Mouse (Mus musculus): Measurements from ENCODE around the gene Nol12. TPM values are rescaled to one million over a fixed set of nuclear protein-coding genes. Genes with fewer than 3 reads are reported as not detected.

The Nol12 gene
- total and polyA plus RNA-seq, 3 experiments: 13.7 to 91.1 (median 33.2) TPM

- TF ChIP-seq JUND (conservative IDR thresholded peaks at IDR 0.05; ENCODE audit: low read depth, low read length) (no peak), USF1 (IDR thresholded peaks at IDR 0.05; ENCODE audit: low read depth, low read length) (no peak), IRF4 (IDR thresholded peaks at IDR 0.05; ENCODE audit: low read depth, low read length) (no peak), JUN (IDR thresholded peaks at IDR 0.05; ENCODE audit: insufficient read depth, low read depth, low read length) (no peak), BHLHE40 (IDR thresholded peaks at IDR 0.05; ENCODE audit: low read depth, low read length) (no peak), NRF1 (IDR thresholded peaks at IDR 0.05; ENCODE audit: low read depth, low read length) (no peak), EP300 (IDR thresholded peaks at IDR 0.05; ENCODE audit: low read length) (no peak)
- dilution Hi-C loops (cut with MboI; ENCODE audit: extremely low pct_ligation_motif_present, extremely low pct_unique_long_range_greater_than_20kb, low sequenced_read_pairs): no loop called here
- H3K4me3 ChIP-seq (replicated peaks in 1 of 3; ENCODE audit: low read depth in 2 of 3, low read length in 2 of 3, poor library complexity in 1 of 3): no peak overlapping the region
- no peak for DNase-seq (ENCODE audit: extremely low read depth)
- H3K9ac ChIP-seq (ENCODE audit: insufficient read depth, low read depth): no peak overlapping the region
- H3K9me3 ChIP-seq (replicated peaks; ENCODE audit: low read length): no peaks in the 10 kb centered on the region
- H3K4me1 ChIP-seq (ENCODE audit: control insufficient read depth in 1 of 2, insufficient read depth in 2 of 2): peaks cover 15 to 30% of the 10 kb centered on the region in 2 experiments
- no peaks in the 10 kb centered on the region for H3K36me3 ChIP-seq (replicated peaks in 1 of 2; ENCODE audit: control insufficient read depth in 1 of 2, insufficient read depth in 1 of 2, low read length in 1 of 2)
- no peak overlapping the region for H3K4me2 ChIP-seq (ENCODE audit: insufficient read depth, low read depth, poor library complexity, severe bottlenecking)
- in situ Hi-C loops (cut with MboI; ENCODE audit: low pct_ligation_motif_present, low pct_unique_long_range_greater_than_20kb, low sequenced_read_pairs): no loop called here
- no peak overlapping the region for H3K27ac ChIP-seq (ENCODE audit: insufficient read depth, low read depth)
- H3K27me3 ChIP-seq (replicated peaks): peaks cover 44% of the 10 kb centered on the region
- H3K79me2 ChIP-seq (replicated peaks; ENCODE audit: control insufficient read depth, extremely low read depth, insufficient read depth, poor library complexity, severe bottlenecking): no peaks in the 10 kb centered on the region
Observed at GRCm38 (mm10) chr15:78977676-78978159, 43.0 kb downstream of the Nol12 start.

- H3K36me3 ChIP-seq (replicated peaks in 1 of 2; ENCODE audit: control insufficient read depth in 1 of 2, insufficient read depth in 1 of 2, low read length in 1 of 2): no peaks in the 10 kb centered on the region
- no peaks in the 10 kb centered on the region for H3K79me2 ChIP-seq (replicated peaks; ENCODE audit: control insufficient read depth, extremely low read depth, insufficient read depth, poor library complexity, severe bottlenecking)
- H3K9ac ChIP-seq (ENCODE audit: insufficient read depth, low read depth): no peak overlapping the region
- TF ChIP-seq ZNF384 (IDR thresholded peaks at IDR 0.05; ENCODE audit: low read depth, low read length) (no peak), UBTF (IDR thresholded peaks at IDR 0.05; ENCODE audit: low read depth, low read length) (no peak), MAZ (IDR thresholded peaks at IDR 0.05; ENCODE audit: low read depth, low read length) (0 out of 2 replicates have a peak, but pooled peaks have one; percentile 8), IRF4 (IDR thresholded peaks at IDR 0.05; ENCODE audit: low read depth, low read length) (peak; percentile 49; the same call in 1 of the 2 replicates), CHD2 (IDR thresholded peaks at IDR 0.05; ENCODE audit: low read length) (peak; percentile 65), CTCF (conservative IDR thresholded peaks at IDR 0.05 in 1 of 2, IDR thresholded peaks at IDR 0.05 in 1 of 2; ENCODE audit: low read depth in 2 of 2, low read length in 2 of 2) (no peak), ETS1 (conservative IDR thresholded peaks at IDR 0.05; ENCODE audit: low read depth, low read length) (peak; percentile 52; the same call in 1 of the 2 replicates), BHLHE40 (IDR thresholded peaks at IDR 0.05; ENCODE audit: low read depth, low read length) (peak; percentile 33; the same call in 1 of the 2 replicates)
- no peaks in the 10 kb centered on the region for H3K9me3 ChIP-seq (replicated peaks; ENCODE audit: low read length)
- H3K4me1 ChIP-seq (ENCODE audit: control insufficient read depth in 1 of 2, insufficient read depth in 2 of 2): peaks cover 16 to 30% of the 10 kb centered on the region in 2 experiments
- peaks cover 32% of the 10 kb centered on the region for H3K27me3 ChIP-seq (replicated peaks)
- no peak for DNase-seq (ENCODE audit: extremely low read depth)
- dilution Hi-C loops (cut with MboI; ENCODE audit: extremely low pct_ligation_motif_present, extremely low pct_unique_long_range_greater_than_20kb, low sequenced_read_pairs) (no loop called here), in situ Hi-C loops (cut with MboI; ENCODE audit: low pct_ligation_motif_present, low pct_unique_long_range_greater_than_20kb, low sequenced_read_pairs) (no loop called here)
- no peak overlapping the region for H3K27ac ChIP-seq (ENCODE audit: insufficient read depth, low read depth)
- no peak overlapping the region for H3K4me3 ChIP-seq (replicated peaks in 1 of 3; ENCODE audit: low read depth in 2 of 3, low read length in 2 of 3, poor library complexity in 1 of 3)
- no peak overlapping the region for H3K4me2 ChIP-seq (ENCODE audit: insufficient read depth, low read depth, poor library complexity, severe bottlenecking)
Observed at GRCm38 (mm10) chr15:78978875-78979274, 44.1 kb downstream of the Nol12 start.

- no peak overlapping the region for H3K27ac ChIP-seq (ENCODE audit: insufficient read depth, low read depth)
- H3K36me3 ChIP-seq (replicated peaks in 1 of 2; ENCODE audit: control insufficient read depth in 1 of 2, insufficient read depth in 1 of 2, low read length in 1 of 2): no peaks in the 10 kb centered on the region
- DNase-seq (ENCODE audit: extremely low read depth): no peak
- H3K79me2 ChIP-seq (replicated peaks; ENCODE audit: control insufficient read depth, extremely low read depth, insufficient read depth, poor library complexity, severe bottlenecking): peaks cover 6% of the 10 kb centered on the region; the same call in 1 of the 2 replicates
- dilution Hi-C loops (cut with MboI; ENCODE audit: extremely low pct_ligation_motif_present, extremely low pct_unique_long_range_greater_than_20kb, low sequenced_read_pairs) (no loop called here), in situ Hi-C loops (cut with MboI; ENCODE audit: low pct_ligation_motif_present, low pct_unique_long_range_greater_than_20kb, low sequenced_read_pairs) (no loop called here)
- no peak overlapping the region for H3K4me3 ChIP-seq (replicated peaks in 1 of 3; ENCODE audit: low read depth in 2 of 3, low read length in 2 of 3, poor library complexity in 1 of 3)
- no peak overlapping the region for H3K4me2 ChIP-seq (ENCODE audit: insufficient read depth, low read depth, poor library complexity, severe bottlenecking)
- no peaks in the 10 kb centered on the region for H3K9me3 ChIP-seq (replicated peaks; ENCODE audit: low read length)
- TF ChIP-seq GABPA (IDR thresholded peaks at IDR 0.05; ENCODE audit: insufficient replicate concordance, low read depth, low read length): no peak
- TF ChIP-seq CHD2 (IDR thresholded peaks at IDR 0.05; ENCODE audit: low read length): no peak
- TF ChIP-seq JUN (IDR thresholded peaks at IDR 0.05; ENCODE audit: insufficient read depth, low read depth, low read length): no peak
- no peak for TF ChIP-seq USF1 (IDR thresholded peaks at IDR 0.05; ENCODE audit: low read depth, low read length)
- no peak for TF ChIP-seq TCF12 (IDR thresholded peaks at IDR 0.05; ENCODE audit: low read depth, low read length)
- no peak for TF ChIP-seq HCFC1 (IDR thresholded peaks at IDR 0.05; ENCODE audit: low read depth, low read length)
- TF ChIP-seq CTCF (conservative IDR thresholded peaks at IDR 0.05 in 1 of 2, IDR thresholded peaks at IDR 0.05 in 1 of 2; ENCODE audit: low read depth in 2 of 2, low read length in 2 of 2): no peak
- TF ChIP-seq RCOR1 (conservative IDR thresholded peaks at IDR 0.05; ENCODE audit: low read depth, low read length): no peak
- H3K9ac ChIP-seq (ENCODE audit: insufficient read depth, low read depth): no peak overlapping the region
- H3K27me3 ChIP-seq (replicated peaks): peaks cover 21% of the 10 kb centered on the region
- peaks cover 26 to 42% of the 10 kb centered on the region in 2 experiments for H3K4me1 ChIP-seq (ENCODE audit: control insufficient read depth in 1 of 2, insufficient read depth in 2 of 2)
Observed at GRCm38 (mm10) chr15:78980084-78980483, 45.4 kb downstream of the Nol12 start.
